Mouse (Mus musculus) liver, embryonic 15.5 days (tissue): Measurements from ENCODE around the gene Lpp. TPM values are rescaled to one million over a fixed set of nuclear protein-coding genes. Genes with fewer than 3 reads are reported as not detected.

Experiments used
- ATAC-seq: fragments of 200-750 bp; cut with Nextera tagmentation; 2 replicates; pipeline ENCODE4 v1.8.0; 2017; ENCODE audit warnings: moderate number of reproducible peaks, mild to moderate bottlenecking, moderate library complexity; ENCODE audit not compliant: insufficient read depth
- H3K27ac ChIP-seq: fragments of 300-500 bp; sonication (generic); replicated peaks from 2 replicates; pipeline ENCODE4 v1.5.1; 2015; ENCODE audit warnings: mild to moderate bottlenecking, inconsistent platforms
- H3K27me3 ChIP-seq: fragments of 300-500 bp; sonication (generic); 2 replicates; pipeline ENCODE4 v1.6.1; 2015; ENCODE audit warnings: mild to moderate bottlenecking, inconsistent platforms
- H3K36me3 ChIP-seq: fragments of 300-500 bp; sonication (generic); replicated peaks from 2 replicates; pipeline ENCODE4 v1.6.1; 2015; ENCODE audit warnings: moderate library complexity, mild to moderate bottlenecking, inconsistent platforms
- H3K4me1 ChIP-seq: fragments of 300-500 bp; sonication (generic); replicated peaks from 2 replicates; pipeline ENCODE4 v1.6.1; 2015; ENCODE audit warnings: inconsistent platforms
- H3K4me2 ChIP-seq: fragments of 300-500 bp; sonication (generic); 2 replicates; pipeline ENCODE4 v1.6.1; 2015; ENCODE audit warnings: moderate library complexity, mild to moderate bottlenecking, inconsistent platforms
- H3K4me3 ChIP-seq: fragments of 300-500 bp; sonication (generic); replicated peaks from 2 replicates; pipeline ENCODE4 v1.5.1; 2015; ENCODE audit warnings: mild to moderate bottlenecking, inconsistent platforms
- H3K9ac ChIP-seq: fragments of 300-500 bp; sonication (generic); 2 replicates; pipeline ENCODE4 v1.6.1; 2015; ENCODE audit warnings: moderate library complexity, mild to moderate bottlenecking, inconsistent platforms
- H3K9me3 ChIP-seq: fragments of 300-500 bp; sonication (generic); replicated peaks from 2 replicates; pipeline ENCODE4 v1.6.1; 2016; ENCODE audit warnings: inconsistent platforms
- WGBS: fragments of 180-500 bp; shearing (Covaris S2); methylation state at CpG from one replicate; pipeline ENCODE4 v1.1.7; 2015; ENCODE audit warnings: mixed read lengths; ENCODE audit not compliant: insufficient replicate concordance; 5-methylcytosine and 5-hydroxymethylcytosine counted together
- polyA plus RNA-seq: library from polyadenylated mRNA; unstranded; fragments of >200 nt; fragmentation: Nextera tagmentation; extraction: Ambion mirVana; gene quantifications from 2 replicates; pipeline ENCODE4 v1.2.1, GENCODE M21; 2015

Lpp gene
- polyA plus RNA-seq, 1 experiment from 2014 or later = 7.2 TPM

DNA sequence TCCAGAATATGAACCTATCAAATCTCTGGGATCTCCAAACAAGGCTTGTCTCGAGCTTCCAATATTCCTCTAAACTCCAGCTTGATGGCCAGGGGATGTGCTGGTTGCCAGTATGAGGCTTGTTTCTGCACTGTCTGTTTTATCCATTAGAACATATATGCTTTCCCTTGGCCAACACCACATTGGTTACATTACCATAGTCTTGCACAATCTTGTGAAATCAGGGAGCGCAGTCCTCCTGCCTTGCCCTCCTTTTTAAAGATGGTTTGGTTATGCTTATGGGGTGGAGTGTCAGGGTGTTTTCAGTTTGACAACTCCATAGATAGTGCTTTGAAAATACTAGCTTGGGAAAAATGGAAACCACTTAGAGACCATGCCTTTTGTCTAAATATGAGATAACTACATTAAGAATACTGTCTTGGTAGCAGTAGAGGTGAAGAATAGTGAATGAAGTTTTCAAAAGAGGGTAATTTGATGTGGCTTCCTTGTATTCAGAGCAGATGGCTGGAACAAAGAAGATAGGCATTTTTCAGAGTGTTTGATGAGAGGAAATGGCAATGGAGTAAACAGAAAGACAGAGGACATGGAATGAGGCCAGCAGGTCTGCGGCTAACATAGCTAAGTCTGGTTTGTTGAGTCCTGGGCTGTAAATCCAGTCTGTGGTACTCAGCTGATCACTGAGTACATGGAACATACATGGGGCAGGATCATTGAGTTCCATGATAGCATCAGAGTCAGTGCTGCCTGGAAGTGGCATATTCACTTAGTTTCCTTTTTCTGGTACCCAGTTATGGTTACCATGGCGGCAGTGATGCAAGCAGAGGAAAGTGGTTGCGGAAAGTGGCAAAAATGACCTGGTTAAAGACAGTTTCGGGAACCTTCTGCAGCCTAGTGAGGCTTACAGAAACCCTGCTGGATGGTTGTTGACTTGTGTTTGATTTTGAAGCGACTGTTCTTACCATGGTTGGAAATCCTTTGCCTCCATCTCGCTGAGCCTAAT, 258.6 kb downstream of the Lpp start:
- 62% methylated on average over 8 of the region's 8 CpGs for WGBS
- no peak overlapping the region for H3K9ac ChIP-seq
- H3K4me2 ChIP-seq = no peak overlapping the region
- H3K4me1 ChIP-seq = no peaks in the 10 kb centered on the region
- H3K9me3 ChIP-seq = no peaks in the 10 kb centered on the region
- H3K27me3 ChIP-seq = no peaks in the 10 kb centered on the region
- no peak overlapping the region for H3K27ac ChIP-seq
- ATAC-seq = no peak
- H3K36me3 ChIP-seq = no peaks in the 10 kb centered on the region
- H3K4me3 ChIP-seq = no peak overlapping the region

DNA sequence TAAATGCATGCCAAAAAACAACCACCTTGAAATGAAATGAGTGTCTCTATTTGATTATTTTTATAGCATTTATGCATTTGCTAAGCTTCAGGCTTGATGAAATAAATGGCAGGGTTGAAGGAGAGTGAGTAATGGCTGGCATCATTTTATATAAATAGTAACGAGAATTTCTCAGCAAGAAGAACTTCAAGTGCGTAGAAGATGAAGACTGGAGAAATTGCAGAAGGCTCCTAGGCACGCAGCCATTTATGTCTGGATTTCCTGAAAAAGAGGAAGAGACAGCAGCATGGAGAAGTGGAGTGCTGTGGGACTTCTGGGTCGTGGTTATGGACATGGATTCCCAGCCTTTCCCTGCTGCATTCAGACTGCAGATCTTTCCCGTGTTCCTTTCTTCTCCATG, 259.7 kb downstream of the Lpp start:
- Histone ChIP-seq H3K9ac (no peak overlapping the region), H3K36me3 (no peaks in the 10 kb centered on the region), H3K4me1 (no peaks in the 10 kb centered on the region), H3K4me2 (no peak overlapping the region), H3K27me3 (no peaks in the 10 kb centered on the region), H3K4me3 (no peak overlapping the region), H3K27ac (no peak overlapping the region), H3K9me3 (no peaks in the 10 kb centered on the region)
- ATAC-seq = no peak
- WGBS = 44% methylated on average over 5 of the region's 5 CpGs

DNA sequence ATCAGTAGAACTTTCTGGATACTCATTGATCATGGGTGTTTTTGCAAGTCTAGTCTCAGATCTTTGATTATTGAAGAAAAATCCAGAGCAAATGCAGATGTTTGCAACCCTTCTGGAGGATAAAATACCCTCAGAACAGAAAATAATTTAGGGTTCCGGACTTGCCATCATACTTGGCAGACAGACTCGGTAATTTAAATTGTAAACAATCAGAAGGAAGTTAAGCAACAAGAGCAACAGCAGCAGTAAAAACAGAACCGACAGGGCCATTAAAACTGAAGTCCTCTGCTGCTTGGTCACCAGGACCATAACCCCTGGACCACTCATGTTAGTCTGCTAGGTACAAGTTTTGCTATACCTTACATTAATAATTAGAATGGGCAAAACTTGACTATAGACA, 261.8 kb downstream of the Lpp start:
- H3K4me2 ChIP-seq = no peak overlapping the region
- 54% methylated on average over 3 of the region's 3 CpGs for WGBS
- H3K9me3 ChIP-seq = no peaks in the 10 kb centered on the region
- no peaks in the 10 kb centered on the region for H3K36me3 ChIP-seq
- H3K27me3 ChIP-seq = no peaks in the 10 kb centered on the region
- no peak overlapping the region for H3K9ac ChIP-seq
- H3K4me1 ChIP-seq = no peaks in the 10 kb centered on the region
- ATAC-seq = no peak
- H3K27ac ChIP-seq = no peak overlapping the region
- no peak overlapping the region for H3K4me3 ChIP-seq

DNA sequence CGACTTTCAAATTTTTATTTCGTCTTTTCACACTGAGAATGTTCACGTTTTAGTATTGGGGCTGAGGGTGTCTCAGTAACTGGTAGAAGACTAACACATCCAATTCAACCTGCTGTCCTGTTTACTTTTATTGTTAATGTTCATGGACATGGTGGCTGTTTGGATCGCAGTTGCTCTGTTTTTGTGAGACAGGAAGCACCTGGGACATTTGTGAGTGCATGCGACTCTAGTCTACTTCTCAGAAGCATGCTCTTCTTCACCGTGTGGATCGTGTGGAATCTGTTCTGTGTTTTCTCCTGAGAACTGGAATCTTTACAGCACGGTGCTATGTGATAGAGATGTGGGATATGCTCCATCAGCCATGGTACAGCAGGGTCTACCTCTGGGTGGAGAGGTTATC, 262.7 kb downstream of the Lpp start:
- H3K4me1 ChIP-seq = no peaks in the 10 kb centered on the region
- H3K27me3 ChIP-seq = no peaks in the 10 kb centered on the region
- H3K27ac ChIP-seq = no peak overlapping the region
- WGBS = 67% methylated on average over 8 of the region's 8 CpGs
- no peak overlapping the region for H3K4me3 ChIP-seq
- no peaks in the 10 kb centered on the region for H3K36me3 ChIP-seq
- no peaks in the 10 kb centered on the region for H3K9me3 ChIP-seq
- H3K4me2 ChIP-seq = no peak overlapping the region
- H3K9ac ChIP-seq = no peak overlapping the region
- no peak for ATAC-seq

DNA sequence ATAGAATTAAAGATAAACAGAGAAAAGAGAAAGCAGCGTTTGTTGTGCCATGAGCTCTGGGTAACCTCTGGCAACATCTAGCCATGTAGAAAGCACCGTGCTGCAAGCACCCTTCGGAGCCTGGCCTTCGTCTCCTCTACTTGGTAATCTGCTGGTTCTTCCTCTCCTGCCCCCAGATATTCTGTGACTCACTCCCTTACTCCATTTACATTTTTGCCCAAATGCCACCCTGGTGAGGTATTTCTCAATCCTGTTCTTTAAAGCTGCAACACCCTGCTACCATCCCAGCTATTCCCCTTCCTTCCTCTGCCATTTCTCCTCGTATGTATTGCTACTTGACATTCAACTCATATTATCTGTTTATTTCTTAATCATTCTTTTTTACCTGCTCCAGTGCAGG, 263.4 kb downstream of the Lpp start:
- no peaks in the 10 kb centered on the region for H3K27me3 ChIP-seq
- H3K4me2 ChIP-seq = no peak overlapping the region
- H3K4me1 ChIP-seq = no peaks in the 10 kb centered on the region
- no peak overlapping the region for H3K27ac ChIP-seq
- no peaks in the 10 kb centered on the region for H3K9me3 ChIP-seq
- no peak overlapping the region for H3K4me3 ChIP-seq
- no peak overlapping the region for H3K9ac ChIP-seq
- WGBS = 71% methylated on average over 5 of the region's 5 CpGs
- no peak for ATAC-seq
- H3K36me3 ChIP-seq = no peaks in the 10 kb centered on the region

DNA sequence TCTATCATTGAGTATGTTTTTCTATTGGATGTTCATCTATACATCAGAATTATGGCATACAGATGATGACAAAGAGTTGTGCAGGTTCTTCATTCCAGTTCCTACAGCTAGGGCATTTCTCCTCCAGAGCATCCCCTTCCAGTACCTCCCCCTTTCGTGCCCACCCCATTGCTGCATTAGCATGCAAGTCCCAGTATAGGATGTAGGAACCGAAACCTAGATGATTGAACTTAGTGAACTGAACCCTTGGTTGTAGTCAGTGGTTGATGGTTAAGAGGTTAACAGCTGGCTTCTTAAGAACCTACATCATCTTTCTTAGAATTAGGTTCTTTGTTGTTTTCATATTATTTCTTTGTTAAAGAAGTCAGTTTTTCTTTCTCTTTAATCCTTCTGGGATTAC, 265.7 kb downstream of the Lpp start:
- Histone ChIP-seq H3K9me3 (no peaks in the 10 kb centered on the region), H3K4me2 (no peak overlapping the region), H3K9ac (no peak overlapping the region), H3K4me1 (no peaks in the 10 kb centered on the region), H3K27ac (no peak overlapping the region), H3K27me3 (no peaks in the 10 kb centered on the region), H3K36me3 (no peaks in the 10 kb centered on the region), H3K4me3 (no peak overlapping the region)
- no peak for ATAC-seq
- 58% methylated on average over 2 of the region's 2 CpGs for WGBS

DNA sequence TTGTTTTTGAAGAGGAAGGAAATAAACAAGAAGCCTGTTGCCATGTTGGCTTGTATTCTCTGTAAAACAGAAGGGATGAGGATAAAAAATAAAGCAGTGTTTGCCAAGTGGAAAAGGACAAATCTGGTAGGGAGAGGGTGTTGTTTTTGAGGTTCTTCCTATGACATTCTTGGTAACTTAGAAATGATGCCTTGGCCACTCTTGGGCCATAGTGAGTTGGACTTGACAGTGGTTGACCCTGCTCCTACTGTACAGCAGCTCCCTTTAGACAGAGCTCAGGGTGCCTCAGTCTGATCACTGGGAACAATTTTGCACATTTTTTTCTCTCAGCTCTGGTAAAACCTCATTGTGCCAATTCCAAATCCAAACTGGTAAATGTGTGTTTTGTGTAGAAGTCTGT, 270.8 kb downstream of the Lpp start:
- no peaks in the 10 kb centered on the region for H3K4me1 ChIP-seq
- no peaks in the 10 kb centered on the region for H3K36me3 ChIP-seq
- H3K27ac ChIP-seq = no peak overlapping the region
- ATAC-seq = no peak
- no peak overlapping the region for H3K4me3 ChIP-seq
- no peaks in the 10 kb centered on the region for H3K9me3 ChIP-seq
- H3K9ac ChIP-seq = no peak overlapping the region
- H3K4me2 ChIP-seq = no peak overlapping the region
- no peaks in the 10 kb centered on the region for H3K27me3 ChIP-seq

DNA sequence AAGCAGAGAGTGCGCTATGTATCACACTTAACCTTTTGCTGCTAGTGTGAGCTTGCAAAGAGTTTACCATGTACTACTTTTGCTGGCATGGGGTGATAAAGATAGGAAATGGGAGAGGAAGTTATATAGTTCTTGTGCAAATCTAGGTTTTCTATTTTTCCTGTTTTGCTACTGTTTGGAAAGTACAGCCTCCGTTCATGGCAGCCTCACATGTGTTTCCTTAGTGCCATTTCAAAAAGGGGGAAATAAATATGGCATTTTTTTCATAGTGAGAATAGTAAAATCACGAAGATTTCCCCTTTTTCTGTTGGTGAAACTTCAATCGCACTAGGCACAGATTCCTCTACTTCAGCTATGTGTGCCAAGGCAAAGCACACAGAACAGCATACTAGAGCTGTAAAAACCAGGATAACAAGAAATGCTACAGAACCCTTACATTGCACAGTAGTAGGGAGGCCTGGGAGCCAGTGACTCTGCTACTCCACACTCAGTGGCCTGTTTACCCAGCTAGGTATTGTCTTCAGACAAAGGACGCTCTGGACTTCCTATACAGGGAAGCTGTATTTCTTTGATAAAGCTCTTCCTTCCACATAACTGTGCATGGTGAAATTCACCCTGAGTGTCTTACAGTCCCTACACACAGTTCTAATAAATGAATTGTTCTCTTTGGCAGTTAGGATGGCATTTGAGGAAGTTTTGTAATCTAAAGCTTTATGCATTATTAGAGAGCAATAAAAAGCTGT, 276.6 kb downstream of the Lpp start:
- Histone ChIP-seq H3K4me1 (no peaks in the 10 kb centered on the region), H3K27ac (no peak overlapping the region), H3K4me3 (no peak overlapping the region), H3K9me3 (no peaks in the 10 kb centered on the region), H3K27me3 (no peaks in the 10 kb centered on the region), H3K9ac (no peak overlapping the region), H3K4me2 (no peak overlapping the region), H3K36me3 (no peaks in the 10 kb centered on the region)
- ATAC-seq = no peak
- WGBS = 31% methylated on average over 5 of the region's 5 CpGs

DNA sequence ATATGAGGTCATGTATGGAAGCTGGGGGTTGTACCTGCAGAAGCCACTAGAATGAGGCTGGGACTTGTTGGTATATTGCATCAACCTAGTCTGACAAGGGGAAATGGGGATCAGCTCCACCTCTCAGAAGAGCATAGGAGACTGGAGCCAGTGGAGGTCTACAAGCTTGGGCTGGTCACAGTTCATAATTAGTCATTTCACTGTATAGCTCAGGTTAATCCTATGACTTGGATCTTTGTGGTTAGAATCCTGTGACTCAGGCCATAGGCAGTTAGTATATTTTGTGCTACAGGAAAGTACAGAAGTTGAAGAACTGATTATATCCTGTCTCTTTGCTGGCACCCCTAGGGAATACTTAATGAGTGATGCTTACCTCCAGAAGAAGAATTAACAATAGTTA, 285.6 kb downstream of the Lpp start:
- H3K36me3 ChIP-seq = no peaks in the 10 kb centered on the region
- H3K4me1 ChIP-seq = no peaks in the 10 kb centered on the region
- no peak overlapping the region for H3K9ac ChIP-seq
- H3K4me3 ChIP-seq = no peak overlapping the region
- H3K27ac ChIP-seq = no peak overlapping the region
- no peak overlapping the region for H3K4me2 ChIP-seq
- H3K27me3 ChIP-seq = no peaks in the 10 kb centered on the region
- ATAC-seq = no peak
- no peaks in the 10 kb centered on the region for H3K9me3 ChIP-seq

DNA sequence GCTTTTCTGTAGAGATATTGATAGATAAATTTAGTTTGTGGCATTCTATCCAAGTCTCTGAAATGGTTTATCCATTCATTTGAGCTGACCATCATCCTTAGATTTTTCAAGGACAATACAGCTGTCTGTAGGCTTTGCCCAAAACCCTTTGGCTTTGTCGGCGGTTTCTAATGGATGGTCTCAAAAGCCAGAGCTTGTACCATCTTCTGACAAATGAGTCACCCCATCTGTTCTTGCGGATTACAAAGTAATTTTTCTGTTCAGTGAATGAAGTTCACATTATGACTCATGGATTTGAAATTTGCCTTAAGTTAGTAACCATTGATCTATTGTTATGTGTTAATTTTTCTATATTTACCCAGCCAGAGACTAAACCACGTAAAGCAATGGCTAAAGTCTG, 301.8 kb downstream of the Lpp start:
- ATAC-seq = no peak

DNA sequence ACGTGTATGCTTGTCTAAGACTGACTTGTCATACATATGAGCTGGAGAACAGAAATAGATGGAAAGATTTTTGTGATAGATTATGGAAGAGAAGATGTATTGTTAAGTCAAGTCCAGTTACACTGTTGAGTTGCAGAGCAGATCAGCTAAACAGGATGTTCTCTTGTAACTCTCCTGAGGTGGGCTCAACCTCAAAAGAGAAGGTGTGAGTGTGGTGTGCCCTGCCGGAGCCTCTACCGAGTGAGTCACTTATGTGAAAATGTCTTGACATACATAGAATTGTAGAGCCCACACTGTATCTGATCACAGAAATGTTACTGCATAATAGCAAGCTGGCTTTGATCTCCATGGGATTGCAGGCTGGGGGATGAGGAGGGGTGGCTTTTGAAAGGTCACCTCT, 310.9 kb downstream of the Lpp start:
- no peak overlapping the region for H3K9ac ChIP-seq
- no peak overlapping the region for H3K27ac ChIP-seq
- no peak overlapping the region for H3K4me2 ChIP-seq
- 73% methylated on average over 3 of the region's 3 CpGs for WGBS
- H3K4me1 ChIP-seq = no peaks in the 10 kb centered on the region
- H3K36me3 ChIP-seq = no peaks in the 10 kb centered on the region
- H3K27me3 ChIP-seq = no peaks in the 10 kb centered on the region
- H3K4me3 ChIP-seq = no peak overlapping the region
- ATAC-seq = no peak
- no peaks in the 10 kb centered on the region for H3K9me3 ChIP-seq

More for the DNA sequence above, 301.8 kb downstream of the Lpp start:
- H3K4me3 ChIP-seq = no peak overlapping the region
- H3K9me3 ChIP-seq = no peaks in the 10 kb centered on the region
- H3K9ac ChIP-seq = no peak overlapping the region
- H3K4me2 ChIP-seq = no peak overlapping the region
- no peaks in the 10 kb centered on the region for H3K27me3 ChIP-seq
- 75% methylated on average over 4 of the region's 4 CpGs for WGBS
- no peaks in the 10 kb centered on the region for H3K36me3 ChIP-seq
- no peak overlapping the region for H3K27ac ChIP-seq
- no peaks in the 10 kb centered on the region for H3K4me1 ChIP-seq
